Mouse (Mus musculus) stomach, postnatal 0 days (tissue): ENCODE measurements around the gene Hist1h3f.

Source experiments
- CTCF ChIP-seq: IDR thresholded peaks from 2 replicates; pipeline ENCODE4 v1.5.1; 2016; ENCODE audit warnings: antibody characterized with exemption, low read depth, mild to moderate bottlenecking, moderate library complexity
- EP300 ChIP-seq: optimal IDR thresholded peaks from 2 replicates; pipeline ENCODE3; 2016; ENCODE audit warnings: antibody characterized with exemption

DNA sequence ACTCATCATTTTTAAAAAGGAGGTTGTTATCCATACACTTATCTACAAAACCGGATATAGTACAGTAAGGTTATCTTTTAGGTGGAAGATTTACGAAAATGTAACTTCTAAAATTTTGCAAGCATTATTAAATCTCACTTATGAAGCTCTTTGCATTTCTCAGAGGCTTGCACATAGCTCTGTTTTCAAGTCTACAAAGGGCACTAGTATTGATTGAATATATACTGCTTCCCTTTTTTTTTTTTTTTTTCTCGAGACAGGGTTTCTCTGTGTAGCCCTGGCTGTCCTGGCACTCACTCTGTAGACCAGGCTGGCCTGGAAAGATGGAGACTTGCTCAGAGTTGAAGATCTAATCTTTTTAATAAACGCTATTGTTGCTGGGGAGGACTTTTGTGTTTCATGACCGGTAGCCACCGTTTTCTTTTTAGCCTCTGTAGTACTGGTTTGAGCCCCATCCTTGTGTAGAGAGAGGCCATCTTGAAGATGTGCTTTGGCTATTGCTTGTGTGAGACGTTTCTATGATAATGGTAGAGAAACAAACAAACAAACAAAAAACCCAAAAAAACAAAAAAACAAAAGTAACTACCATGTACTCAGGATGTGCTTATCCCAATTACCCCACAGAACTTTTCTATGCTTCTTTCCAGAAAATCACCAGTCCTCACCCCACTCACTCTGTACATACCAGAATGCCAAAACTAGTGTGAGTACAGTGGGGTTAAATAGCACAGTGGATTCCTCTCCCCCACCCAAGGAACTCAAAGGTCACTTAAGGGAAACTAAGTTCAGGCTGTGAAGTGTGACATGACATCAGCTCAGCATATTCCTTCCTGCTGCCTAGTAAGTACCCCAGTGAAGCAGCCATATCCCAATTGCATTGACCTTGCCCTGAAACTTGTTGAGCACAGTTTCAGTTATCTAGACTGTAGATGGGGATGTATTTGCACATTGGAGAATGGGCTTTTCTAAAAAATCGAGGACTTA is 8.4 kb downstream of the Hist1h3f start:
- no peak for TF ChIP-seq CTCF
- no peak for TF ChIP-seq EP300
